Mouse (Mus musculus) right cerebral cortex, postnatal 25 days (tissue): ENCODE measurements around the gene Ptprm.

ENCODE experiments used
- DNase-seq: peaks from one replicate; pipeline ENCODE4 v3.0.0; 2022

The Ptprm gene

DNA sequence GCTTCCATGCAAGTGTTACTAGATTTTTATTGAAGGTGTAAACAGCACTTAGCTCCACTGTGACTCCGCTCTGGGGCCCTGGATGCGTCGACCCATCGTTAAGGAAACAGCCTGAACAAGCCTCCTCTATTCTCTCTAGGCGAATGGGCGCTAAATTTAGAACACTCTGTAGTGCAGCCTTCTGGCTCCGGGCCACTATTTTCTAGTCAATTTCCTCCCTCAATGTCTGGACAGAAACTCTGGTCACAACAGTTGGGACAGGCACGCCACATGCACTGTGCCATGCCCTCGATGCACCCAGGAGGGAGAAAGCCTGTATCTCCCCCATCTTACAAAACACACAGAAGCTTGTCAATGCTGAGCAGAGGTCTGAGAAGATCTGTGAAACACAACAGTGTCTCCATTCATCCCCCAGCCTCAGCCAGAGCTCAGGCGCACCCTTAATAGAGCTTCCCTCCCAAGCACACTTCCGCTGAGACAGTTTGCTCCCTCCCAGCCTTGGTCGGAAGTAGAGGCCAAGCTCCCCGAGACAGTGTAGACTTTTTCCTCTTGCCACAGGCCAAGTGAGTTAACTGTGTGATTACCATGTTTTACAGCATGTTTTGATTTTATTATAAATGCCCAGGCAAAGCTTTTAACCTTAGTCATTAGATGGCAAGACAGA is 220.7 kb downstream of the Ptprm start:
- peak; percentile 19 for DNase-seq

DNA sequence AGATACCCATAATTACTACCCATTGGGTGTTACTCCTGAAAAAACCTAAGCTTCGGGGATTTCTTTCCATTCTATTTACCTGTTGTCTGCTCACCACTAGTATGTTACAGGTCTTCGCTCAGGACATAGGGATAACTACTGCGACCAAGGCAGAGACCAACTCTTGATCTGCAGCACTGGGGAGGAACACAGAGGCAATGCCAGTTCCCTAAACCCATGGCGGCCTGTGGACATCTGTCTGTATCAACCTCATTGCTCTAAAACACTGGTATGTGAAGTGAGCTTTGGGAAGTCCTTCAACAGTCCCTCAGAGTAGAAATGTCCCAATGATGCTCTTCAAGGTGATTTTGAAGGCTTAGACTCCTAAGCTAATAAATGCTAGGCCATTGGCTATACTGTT is 221.2 kb downstream of the Ptprm start:
- DNase-seq = no peak

DNA sequence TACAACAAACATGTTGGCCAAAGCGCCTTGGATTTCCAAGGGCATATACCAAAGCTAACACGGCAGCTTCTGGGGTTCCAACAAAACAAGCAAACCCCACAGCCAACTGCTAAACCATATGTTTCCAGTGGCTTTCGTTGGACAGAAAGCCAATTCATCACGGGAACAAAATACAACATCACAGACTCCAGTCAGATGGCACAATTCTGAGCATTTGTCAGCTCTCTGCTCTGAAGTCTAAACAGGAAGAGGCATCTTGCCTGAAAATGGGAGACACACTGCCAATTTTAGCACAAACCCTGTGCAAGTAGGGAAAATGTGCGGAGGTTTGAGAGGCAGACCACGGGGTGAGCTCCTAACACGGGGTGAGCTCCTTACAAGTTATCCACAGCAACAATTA is 226.7 kb downstream of the Ptprm start:
- peak; percentile 28 for DNase-seq

DNA sequence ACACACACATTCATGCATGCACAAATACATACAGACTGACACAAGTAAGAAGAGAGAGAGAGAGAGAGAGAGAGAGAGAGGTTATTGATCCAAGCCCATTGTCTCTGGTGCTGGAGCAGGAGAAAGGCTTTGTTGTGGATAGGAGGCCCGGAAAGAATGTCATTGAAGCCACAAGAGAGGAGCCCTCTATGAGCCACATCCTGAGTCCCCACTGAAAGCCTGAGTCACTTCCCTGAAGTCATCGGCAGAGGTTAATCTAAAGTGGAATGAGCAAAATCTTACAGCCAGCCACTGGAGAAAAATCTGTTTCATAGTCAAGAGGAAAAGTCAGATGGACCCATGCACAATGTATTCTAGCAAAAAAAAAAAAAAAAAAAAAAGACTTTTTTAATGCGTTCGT is 228.7 kb downstream of the Ptprm start:
- DNase-seq = no peak

DNA sequence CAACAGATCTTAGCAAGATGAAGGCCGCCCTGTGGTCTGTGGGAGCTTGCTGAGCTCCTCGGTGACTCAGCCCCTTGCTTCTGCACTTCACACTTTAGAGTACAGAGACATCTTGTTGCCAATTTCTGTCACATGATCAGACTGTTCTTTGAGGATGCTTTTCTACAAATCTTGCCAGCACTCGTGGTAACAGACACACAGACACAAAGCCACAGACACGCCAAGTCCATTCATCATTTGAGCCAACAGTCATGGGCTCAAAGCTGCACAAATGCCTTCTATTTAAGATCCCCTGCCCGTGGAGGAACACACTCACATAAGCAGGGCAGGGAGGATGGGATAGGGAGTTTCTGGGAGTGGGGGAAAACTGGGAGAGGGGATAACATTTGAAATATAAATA is 230.0 kb downstream of the Ptprm start:
- no peak for DNase-seq

DNA sequence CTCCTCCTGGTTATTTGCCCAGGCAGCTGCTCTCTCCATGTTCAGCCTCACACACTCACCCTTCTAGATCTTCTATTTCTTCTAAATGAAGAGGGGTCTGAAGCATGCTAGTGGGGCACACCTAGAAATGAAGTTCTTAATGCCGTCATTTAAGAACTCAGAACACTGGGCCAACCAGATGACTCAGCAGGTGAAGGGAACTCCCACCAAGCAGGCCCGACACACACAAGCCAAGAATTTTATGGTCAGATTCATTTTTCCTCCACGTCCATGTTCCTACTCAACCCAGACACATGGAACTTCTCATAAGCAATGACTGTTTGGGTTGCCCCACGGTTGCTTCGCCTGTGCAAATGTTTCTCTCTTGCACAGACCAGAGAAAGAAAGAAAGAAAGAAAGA is 230.5 kb downstream of the Ptprm start:
- DNase-seq = no peak

DNA sequence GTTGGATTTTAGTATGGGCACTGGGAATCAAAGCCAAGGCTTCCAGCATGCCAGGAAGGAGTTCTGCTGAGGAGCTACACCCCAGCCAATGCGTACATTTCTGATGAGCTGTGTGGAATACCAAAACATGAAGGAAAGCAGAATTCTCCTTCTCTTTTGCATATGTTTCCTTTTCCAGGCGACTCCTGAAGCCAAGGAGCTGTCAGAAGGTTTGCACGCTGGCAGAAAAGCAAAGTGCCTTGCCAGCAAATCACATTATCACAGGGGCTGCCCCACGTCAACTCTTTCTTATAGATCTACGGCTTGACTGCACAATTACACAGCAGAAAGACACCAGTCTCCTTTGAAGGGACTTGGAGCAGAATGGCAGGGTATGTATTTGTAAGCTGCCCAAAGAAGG is 233.4 kb downstream of the Ptprm start:
- DNase-seq = no peak

DNA sequence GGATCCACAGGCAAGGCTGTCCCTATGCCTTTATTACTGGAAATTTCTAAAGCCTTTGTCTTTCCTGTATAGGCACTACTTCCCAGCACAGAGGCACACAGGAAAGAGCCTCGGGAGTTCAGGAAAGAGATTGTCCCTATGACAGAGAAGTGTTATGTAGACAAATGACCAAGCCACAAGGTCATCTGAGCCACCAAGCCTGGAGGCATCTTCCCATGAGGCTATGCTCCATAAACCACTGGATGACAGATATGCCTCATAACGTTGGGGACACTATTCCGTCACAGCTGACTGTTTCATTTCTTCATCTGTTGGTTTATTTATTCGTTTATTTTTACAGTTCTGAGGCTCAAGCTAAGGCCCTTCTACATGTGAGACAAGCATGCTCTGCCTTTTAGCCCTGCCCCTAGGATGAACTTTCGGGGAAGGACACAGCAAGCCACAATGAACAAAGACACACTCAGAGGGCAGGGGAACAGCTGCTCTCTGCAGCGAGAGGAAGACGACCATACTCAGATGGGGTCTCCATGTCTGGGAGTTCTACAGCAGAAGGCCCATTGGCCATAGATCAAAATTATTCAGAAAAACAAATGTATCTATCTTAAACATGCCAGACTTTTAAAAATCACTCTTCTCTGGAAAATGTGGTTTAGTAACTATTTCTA is 235.4 kb downstream of the Ptprm start:
- no peak for DNase-seq

DNA sequence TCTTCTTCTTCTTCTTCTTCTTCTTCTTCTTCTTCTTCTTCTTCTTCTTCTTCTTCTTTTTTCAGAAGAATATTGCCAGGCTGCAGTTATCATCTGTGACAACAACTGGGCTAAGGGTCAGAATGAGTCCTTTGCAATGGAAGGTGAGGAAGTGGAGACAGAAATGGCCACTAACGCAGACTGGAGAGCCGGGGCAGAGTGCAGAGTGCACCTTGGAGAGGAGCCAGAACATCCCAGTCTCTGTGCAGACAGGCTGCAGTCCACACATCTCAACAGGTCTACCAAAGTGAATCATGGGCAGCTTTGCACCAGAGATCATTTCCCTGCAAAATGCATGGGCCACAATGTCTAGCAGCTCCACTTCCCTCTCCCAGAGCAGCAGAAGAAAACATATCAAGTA is 239.4 kb downstream of the Ptprm start:
- DNase-seq = no peak

DNA sequence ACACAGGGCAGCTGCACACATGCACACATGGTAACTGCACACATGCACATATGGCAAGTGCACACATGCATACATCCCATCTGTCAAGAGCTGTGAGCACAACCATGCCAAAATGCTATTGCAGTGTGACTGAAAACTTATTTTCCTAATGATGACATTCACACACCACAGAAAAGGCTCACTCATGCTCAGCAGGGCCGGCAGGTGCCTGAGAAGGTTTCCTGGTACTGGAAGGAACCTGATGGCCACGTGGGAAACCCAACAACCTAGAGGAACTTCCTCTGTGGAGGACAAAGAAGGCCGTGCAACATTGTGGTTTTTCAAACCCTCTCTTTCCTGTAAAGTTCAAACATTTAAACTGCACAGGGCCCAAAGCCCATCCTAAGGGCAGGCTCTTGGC is 241.6 kb downstream of the Ptprm start:
- DNase-seq = no peak

DNA sequence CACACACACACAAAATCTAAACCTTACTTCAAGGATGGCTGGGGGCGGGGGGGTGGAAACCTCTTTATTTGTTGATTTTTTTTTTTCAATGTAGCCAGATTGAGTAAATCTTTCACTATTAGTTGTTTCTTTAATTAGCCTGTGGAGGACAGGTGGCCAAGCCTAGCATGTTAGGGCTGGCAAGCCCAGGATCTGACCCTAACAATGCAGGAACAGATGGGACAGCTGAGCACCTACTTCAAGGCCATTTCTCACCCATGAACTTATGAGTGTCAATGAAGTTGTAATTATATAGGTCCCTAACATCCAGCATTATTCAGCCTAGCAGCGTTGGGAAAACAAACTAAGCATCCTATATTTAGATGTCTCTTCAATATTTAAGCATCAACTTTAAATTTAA is 248.1 kb downstream of the Ptprm start:
- DNase-seq = no peak

DNA sequence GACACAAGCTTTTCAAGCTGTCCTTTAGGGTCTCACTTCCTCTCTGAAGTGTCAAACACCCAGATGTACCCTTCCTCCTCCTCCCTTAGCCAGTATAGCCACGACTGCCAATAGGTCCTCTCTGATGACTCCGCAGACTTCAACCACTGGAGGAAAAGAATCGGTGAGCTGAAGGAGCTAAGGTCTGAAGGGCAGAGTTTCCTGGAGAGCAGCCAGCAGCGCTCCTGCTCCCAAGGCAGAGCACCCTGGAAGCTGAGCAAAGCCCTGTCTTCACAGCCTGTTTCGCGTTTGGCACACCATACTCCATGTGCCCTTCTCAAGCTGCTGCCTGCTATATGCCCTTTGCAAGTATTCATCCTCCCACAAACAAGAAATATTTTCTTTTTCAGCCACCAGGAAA is 252.2 kb downstream of the Ptprm start:
- no peak for DNase-seq

DNA sequence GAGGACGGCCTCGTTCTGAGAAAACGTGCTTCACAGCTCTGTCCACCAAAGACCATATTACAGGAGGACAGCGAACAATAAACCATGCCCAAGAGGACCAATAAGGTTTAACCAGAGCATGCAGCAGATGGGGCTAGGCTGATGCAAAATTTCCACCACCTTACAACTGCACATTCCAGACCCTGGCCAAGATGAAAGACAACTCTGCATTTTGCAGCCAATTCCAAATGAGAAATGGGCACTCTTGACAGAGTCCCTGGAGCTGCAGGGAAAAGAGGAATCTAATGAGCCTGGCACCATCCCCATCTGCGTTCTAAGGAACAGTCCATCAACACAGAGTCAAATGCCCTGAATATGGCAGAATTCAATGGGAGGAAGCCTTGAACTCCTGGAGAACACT is 263.3 kb downstream of the Ptprm start:
- DNase-seq = no peak

DNA sequence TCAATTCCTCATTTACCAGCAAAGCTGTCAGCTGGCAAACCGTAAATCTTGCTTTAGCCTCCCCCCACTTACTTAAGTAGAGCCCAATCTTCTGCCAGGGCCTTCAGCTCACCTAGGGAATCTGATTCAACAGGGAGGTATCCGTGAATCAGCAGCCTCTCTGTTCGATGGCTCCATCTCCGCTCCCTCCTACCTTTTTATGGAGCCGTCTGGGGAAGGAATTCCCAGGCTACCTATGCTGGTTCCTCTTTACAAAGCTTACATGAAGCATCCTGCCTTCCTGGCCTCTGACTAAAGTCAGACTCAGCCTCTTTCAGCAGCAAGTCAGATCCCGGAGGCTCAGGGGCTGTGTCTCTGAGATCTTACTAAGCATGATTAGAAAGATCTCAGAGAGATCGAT is 264.1 kb downstream of the Ptprm start:
- no peak for DNase-seq

DNA sequence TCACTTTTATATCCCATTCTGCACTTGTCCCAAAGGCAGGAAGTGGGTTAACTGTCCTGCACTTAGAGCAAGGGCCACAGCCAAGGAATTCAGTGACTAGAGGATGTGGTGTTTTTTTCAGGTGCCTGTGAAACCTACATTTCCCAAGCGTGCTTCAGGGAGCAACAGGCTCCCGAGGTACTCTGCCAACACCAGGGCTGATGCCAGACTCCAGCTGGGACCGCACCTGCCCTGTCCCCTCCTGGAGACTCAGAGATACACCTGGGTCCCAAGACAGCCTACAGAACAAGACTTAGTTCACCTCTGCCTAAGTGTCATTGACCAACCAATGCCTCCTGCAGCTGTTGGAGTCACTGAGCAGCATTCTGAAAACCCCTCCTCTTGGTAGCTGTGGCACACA is 264.6 kb downstream of the Ptprm start:
- no peak for DNase-seq

DNA sequence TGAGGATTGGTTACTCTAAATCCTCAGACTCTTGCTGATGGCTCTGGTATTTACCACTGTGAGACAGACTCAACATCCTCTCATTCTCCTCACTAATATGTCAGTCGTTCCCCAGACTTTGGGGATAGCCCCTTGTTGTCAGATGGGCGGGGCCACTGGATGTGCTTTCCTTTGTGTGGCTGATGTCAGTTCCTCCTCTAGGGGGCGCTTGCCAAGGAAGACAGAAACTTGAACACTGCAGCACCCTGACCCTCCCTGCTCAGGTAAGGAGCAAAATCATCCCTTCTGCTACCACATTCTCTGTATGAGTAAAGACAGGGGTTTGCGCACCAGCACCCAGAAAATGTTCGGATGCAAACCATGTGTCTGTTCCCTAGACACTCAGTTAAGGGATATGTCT is 266.7 kb downstream of the Ptprm start:
- DNase-seq = no peak

DNA sequence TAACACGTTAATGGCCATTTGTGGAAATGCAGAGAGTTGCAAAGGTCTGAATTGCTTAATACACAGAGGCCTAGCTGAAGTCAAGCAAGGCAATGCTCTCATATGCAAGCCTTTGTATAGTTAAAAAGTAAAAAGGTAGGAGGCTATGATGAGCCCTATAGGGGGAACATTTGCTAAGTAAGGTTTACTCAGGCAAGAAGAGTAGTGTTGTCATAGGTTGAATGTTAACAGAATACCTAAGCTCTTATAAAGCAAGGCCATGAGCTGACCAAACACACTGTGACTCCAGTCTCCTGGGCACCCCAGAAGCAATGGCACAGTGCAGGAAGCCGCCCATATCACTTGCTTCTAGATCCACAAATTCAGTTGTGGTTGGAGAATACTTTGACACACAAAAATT is 267.4 kb downstream of the Ptprm start:
- no peak for DNase-seq

DNA sequence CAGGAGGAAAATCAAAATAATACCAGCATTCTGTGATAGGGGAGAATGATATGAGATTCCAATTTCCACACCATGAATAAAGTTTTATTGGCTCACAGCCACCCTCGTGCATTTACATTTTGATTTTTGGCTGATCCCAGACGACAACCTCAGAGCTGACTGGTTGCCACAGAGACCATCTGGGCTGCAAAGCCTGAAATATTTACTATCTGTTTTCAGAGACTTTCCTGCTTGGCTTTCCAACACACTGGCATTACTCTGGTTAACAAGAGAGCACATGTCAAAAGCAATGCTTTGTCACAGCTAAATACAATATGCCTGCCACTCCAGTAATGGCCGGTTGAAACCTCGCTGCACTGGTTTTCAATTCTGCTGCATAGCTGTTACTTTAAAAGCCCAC is 269.8 kb downstream of the Ptprm start:
- no peak for DNase-seq

DNA sequence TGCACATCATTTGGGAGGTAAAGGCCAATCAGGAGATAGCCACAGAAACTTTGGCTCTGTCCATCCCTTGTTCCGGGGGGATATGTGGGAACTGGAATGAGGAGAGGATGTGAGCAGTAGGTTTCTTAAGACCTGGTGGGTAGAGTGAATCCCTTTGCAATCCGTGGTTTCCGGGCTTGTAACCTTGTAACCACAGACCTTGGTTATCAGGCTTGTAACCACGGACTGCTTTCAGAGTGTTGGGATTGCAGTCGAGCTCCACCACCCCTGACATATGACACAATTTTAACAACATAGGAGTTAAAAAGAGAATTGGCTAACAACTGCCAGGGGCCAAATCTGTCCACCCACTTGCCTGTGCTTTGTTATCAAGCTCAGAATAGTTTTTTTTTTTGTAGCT is 270.2 kb downstream of the Ptprm start:
- no peak for DNase-seq

DNA sequence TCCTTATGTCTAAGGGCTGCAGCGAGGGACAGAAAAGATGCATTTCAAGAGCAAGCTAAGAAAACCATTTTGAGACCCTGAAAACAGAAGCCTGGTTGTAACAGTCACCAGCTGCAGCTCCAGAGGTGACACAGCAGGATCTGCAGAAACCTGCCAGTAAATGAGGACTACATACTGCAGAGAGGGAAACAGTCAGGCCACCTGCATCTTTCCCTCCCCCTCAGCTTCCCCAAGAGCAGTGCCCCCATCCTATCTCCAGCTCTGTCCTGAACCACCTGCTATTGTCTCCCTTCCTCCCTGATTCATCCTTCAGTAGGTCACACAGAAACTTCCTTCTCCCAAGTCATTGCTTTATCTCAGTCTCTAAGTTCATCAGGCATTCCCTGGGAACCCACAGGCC is 274.7 kb downstream of the Ptprm start:
- no peak for DNase-seq

DNA sequence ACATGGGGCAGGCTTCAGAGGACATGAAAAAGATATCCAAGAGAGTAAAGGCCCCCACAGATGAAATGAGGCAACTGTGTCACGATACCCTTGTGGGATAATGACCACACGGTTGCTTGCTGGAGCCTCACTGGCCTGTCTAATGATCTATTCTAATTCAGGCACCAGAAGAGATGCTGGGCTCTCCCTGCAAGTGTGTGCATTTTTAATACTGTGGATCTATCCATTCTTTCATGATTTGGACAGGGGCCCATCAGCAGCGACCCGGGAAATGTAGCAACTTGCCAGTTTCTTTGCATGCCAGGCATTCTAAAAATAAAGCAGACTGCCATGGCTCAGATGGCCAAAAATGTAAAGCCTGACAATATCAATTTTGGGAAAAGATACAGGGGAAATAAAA is 280.7 kb downstream of the Ptprm start:
- DNase-seq = no peak

DNA sequence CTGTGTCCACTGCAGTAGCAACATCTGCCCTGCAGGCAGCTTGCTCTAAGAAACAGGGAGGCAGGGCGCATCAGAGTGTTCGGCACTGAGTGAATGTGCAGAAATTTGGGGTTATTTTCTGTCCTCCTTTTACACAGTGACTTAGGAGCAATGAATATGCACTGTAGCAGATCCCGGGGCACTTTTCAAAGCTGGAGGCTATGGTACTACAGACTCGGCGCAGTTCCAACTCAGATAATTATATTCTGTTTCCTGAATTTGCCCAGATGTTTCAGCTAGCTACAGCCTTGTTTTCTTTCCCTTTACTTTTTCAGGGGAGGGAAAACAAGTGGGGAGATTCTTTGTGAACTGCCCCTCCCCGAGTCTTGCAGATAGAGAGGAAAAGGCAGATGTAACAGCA is 281.1 kb downstream of the Ptprm start:
- no peak for DNase-seq

DNA sequence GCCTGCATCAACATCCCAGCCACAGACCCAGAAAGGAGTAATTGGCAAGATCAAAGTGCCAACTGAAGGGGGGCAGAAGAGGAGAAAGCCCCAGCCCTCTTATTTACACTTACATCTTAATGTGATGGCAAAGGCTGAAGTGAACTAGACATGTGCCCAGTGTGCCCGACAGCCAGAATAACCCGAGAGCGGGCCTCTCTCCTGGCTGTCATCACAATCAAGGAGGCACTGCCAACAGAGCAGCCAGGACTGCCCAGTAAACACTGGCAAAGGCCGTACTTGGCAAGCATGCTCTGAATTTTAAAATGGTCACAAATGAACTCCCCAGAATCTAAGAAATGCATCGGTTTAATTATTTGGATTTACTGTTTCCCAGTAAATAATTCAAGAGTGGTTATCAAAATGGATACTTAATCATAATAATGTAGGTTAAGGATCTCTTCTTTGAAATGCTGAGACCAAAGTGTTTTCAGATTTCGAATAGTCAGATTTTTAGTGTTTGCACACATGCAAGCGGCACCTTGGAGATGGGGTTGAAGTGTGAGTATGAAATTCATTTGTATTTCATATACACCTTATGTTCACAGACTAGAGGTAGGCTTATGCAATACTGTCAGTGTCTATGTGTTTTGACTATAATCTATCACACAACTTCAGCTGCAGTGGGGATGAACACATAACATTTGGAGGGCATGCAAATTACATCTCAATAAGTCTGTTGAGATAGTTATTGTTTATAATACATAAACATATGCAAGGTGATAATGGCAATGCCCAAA is 282.8 kb downstream of the Ptprm start:
- no peak for DNase-seq

DNA sequence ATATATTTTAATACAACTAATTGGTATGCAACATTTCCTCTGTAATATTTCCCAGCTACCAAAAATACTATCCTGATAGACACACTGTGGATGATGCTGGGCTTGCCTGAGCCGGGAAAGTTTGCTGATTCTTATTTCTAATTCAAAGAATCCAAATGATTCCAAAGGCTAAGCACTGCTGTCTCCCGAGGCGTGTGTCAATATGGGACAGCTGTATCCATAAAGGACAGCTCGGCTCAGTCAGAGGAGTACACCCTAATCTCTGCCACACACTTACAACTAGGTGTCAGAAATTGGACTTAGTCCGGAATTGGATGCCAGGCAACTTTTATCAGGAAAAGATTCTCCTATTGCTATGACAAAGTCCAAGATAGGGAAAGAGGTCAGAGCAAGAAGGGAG is 290.6 kb downstream of the Ptprm start:
- no peak for DNase-seq

DNA sequence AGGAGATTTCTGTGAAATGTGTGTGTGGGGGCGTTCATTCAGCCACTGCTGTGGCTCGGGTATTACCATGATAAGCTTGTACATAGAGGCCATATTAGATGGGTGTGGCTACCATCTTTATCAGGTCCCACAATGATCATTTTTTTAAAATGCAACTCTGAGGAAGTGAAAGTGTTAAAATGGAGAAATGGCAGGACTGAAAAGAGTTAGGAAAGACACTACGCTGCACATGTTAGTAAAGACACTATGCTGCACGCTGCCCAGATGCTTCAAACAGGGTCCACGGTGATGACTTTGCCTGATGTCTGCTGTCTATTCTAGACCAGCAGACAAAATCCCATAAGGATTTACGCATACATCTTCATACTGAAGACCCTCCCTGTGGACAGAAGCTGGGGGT is 298.6 kb downstream of the Ptprm start:
- DNase-seq = no peak
